Mouse (Mus musculus): ENCODE measurements around the gene Zfp646. TPM values are rescaled to one million over a fixed set of nuclear protein-coding genes. Genes with fewer than 3 reads are reported as not detected.
"Not testable (repeated sequence)": the region's sequence is repeated elsewhere in the genome, so short reads cannot be mapped to it uniquely, and the experiment has no call there.

The Zfp646 gene
- 46.8 and 58.5 TPM in 2 replicates for total RNA-seq (2014; fragmentation: Nextera tagmentation)
- 42.1 and 45.0 TPM in 2 replicates for total RNA-seq (2017)
- polyA plus RNA-seq (2012) = 27.9 and 36.7 TPM in 2 replicates

GRCm38 (mm10) chr7:127876041-127876466, at the start of gene Zfp646:
Gene Zfp646, plus strand, starts transcription at chr7:127876221.
- no peaks in the 10 kb centered on the region for H3K27me3 ChIP-seq (ENCODE audit: insufficient read depth, low read length)
- DNase-seq (ENCODE audit: low spot score) (peak; percentile 92), ATAC-seq (ENCODE audit: extremely low read depth, insufficient number of reproducible peaks, low FRiP score, poor library complexity, severe bottlenecking) (no peak)
- TF ChIP-seq GATA2 (IDR thresholded peaks at IDR 0.05; ENCODE audit: borderline replicate concordance, low read depth, low read length) (no peak), TAL1 (conservative IDR thresholded peaks at IDR 0.05; ENCODE audit: low read depth, low read length) (no peak), GATA1 (IDR thresholded peaks at IDR 0.05; ENCODE audit: borderline replicate concordance, low read length) (no peak), POLR2AphosphoS5 (IDR thresholded peaks at IDR 0.05; ENCODE audit: insufficient replicate concordance, low read depth, low read length) (no peak), CTCF (IDR thresholded peaks at IDR 0.05; ENCODE audit: low read depth, low read length) (no peak)
- H3K4me1 ChIP-seq (ENCODE audit: insufficient read depth, low read depth, low read length) = peaks cover 68% of the 10 kb centered on the region
- H3K36me3 ChIP-seq (replicated peaks) = peaks cover 63% of the 10 kb centered on the region
- H3K4me3 ChIP-seq (ENCODE audit: low read depth, low read length) = peak within 1 kb of the TSS; percentile 92
- peaks cover 28% of the 10 kb centered on the region for H3K9me3 ChIP-seq (replicated peaks)

- Histone ChIP-seq H3K9me3 (replicated peaks) (no peaks in the 10 kb centered on the region), H3K36me3 (replicated peaks) (no peaks in the 10 kb centered on the region), H3K27me3 (ENCODE audit: insufficient read depth, low read length) (peaks cover 10% of the 10 kb centered on the region), H3K4me1 (ENCODE audit: insufficient read depth, low read depth, low read length) (no peaks in the 10 kb centered on the region), H3K4me3 (ENCODE audit: low read depth, low read length) (no peak overlapping the region)
- ATAC-seq (ENCODE audit: extremely low read depth, insufficient number of reproducible peaks, low FRiP score, poor library complexity, severe bottlenecking) (no peak), DNase-seq (ENCODE audit: low spot score) (no peak)
- TF ChIP-seq POLR2AphosphoS5 (IDR thresholded peaks at IDR 0.05; ENCODE audit: insufficient replicate concordance, low read depth, low read length) (no peak), CTCF (IDR thresholded peaks at IDR 0.05; ENCODE audit: low read depth, low read length) (no peak), GATA1 (IDR thresholded peaks at IDR 0.05; ENCODE audit: borderline replicate concordance, low read length) (no peak), GATA2 (IDR thresholded peaks at IDR 0.05; ENCODE audit: borderline replicate concordance, low read depth, low read length) (no peak), TAL1 (conservative IDR thresholded peaks at IDR 0.05; ENCODE audit: low read depth, low read length) (no peak)
Observed at GRCm38 (mm10) chr7:127835550-127835949, 40.5 kb upstream of the Zfp646 start.

GRCm38 (mm10) chr7:127837473-127837872, 38.5 kb upstream of the Zfp646 start:
- no peak for ATAC-seq (ENCODE audit: extremely low read depth, insufficient number of reproducible peaks, low FRiP score, poor library complexity, severe bottlenecking)
- no peak for TF ChIP-seq CTCF (IDR thresholded peaks at IDR 0.05; ENCODE audit: low read depth, low read length)
- TF ChIP-seq GATA1 (IDR thresholded peaks at IDR 0.05; ENCODE audit: borderline replicate concordance, low read length) = no peak
- TF ChIP-seq TAL1 (conservative IDR thresholded peaks at IDR 0.05; ENCODE audit: low read depth, low read length) = no peak
- TF ChIP-seq GATA2 (IDR thresholded peaks at IDR 0.05; ENCODE audit: borderline replicate concordance, low read depth, low read length) = no peak
- TF ChIP-seq POLR2AphosphoS5 (IDR thresholded peaks at IDR 0.05; ENCODE audit: insufficient replicate concordance, low read depth, low read length) = no peak

GRCm38 (mm10) chr7:127837878-127838277, 38.1 kb upstream of the Zfp646 start:
- H3K4me1 ChIP-seq (ENCODE audit: insufficient read depth, low read depth, low read length) = peaks cover 18% of the 10 kb centered on the region
- DNase-seq (ENCODE audit: low spot score); H3K27me3 ChIP-seq (ENCODE audit: insufficient read depth, low read length); H3K36me3 ChIP-seq (replicated peaks); H3K9me3 ChIP-seq (replicated peaks); H3K4me3 ChIP-seq (ENCODE audit: low read depth, low read length); ATAC-seq (ENCODE audit: extremely low read depth, insufficient number of reproducible peaks, low FRiP score, poor library complexity, severe bottlenecking): not testable (repeated sequence)

More at GRCm38 (mm10) chr7:127837473-127837872, 38.5 kb upstream of the Zfp646 start:
- H3K4me1 ChIP-seq (ENCODE audit: insufficient read depth, low read depth, low read length) = peaks cover 15% of the 10 kb centered on the region
- peaks cover 3% of the 10 kb centered on the region; the same call in 1 of the 2 replicates for H3K9me3 ChIP-seq (replicated peaks)
- H3K27me3 ChIP-seq (ENCODE audit: insufficient read depth, low read length) = peaks cover 8% of the 10 kb centered on the region; the same call in 1 of the 2 replicates
- no peaks in the 10 kb centered on the region for H3K36me3 ChIP-seq (replicated peaks)
- H3K4me3 ChIP-seq (ENCODE audit: low read depth, low read length) = no peak overlapping the region
- no peak for DNase-seq (ENCODE audit: low spot score)

- DNase-seq (ENCODE audit: low spot score); H3K9me3 ChIP-seq (replicated peaks); H3K4me3 ChIP-seq (ENCODE audit: low read depth, low read length); H3K27me3 ChIP-seq (ENCODE audit: insufficient read depth, low read length); ATAC-seq (ENCODE audit: extremely low read depth, insufficient number of reproducible peaks, low FRiP score, poor library complexity, severe bottlenecking): not testable (repeated sequence)
- Histone ChIP-seq H3K4me1 (ENCODE audit: insufficient read depth, low read depth, low read length) (peaks cover 23% of the 10 kb centered on the region), H3K36me3 (replicated peaks) (peaks cover 21% of the 10 kb centered on the region)
Observed at GRCm38 (mm10) chr7:127840031-127840430, 36.0 kb upstream of the Zfp646 start.

- peak overlapping the region; percentile 85; the same call in 1 of the 2 replicates for H3K4me3 ChIP-seq (ENCODE audit: low read depth, low read length)
- TF ChIP-seq POLR2AphosphoS5 (IDR thresholded peaks at IDR 0.05; ENCODE audit: insufficient replicate concordance, low read depth, low read length) = no peak
- TF ChIP-seq TAL1 (conservative IDR thresholded peaks at IDR 0.05; ENCODE audit: low read depth, low read length) = no peak
- TF ChIP-seq CTCF (IDR thresholded peaks at IDR 0.05; ENCODE audit: low read depth, low read length) = no peak
- TF ChIP-seq GATA1 (IDR thresholded peaks at IDR 0.05; ENCODE audit: borderline replicate concordance, low read length) = no peak
- TF ChIP-seq GATA2 (IDR thresholded peaks at IDR 0.05; ENCODE audit: borderline replicate concordance, low read depth, low read length) = no peak
- H3K27me3 ChIP-seq (ENCODE audit: insufficient read depth, low read length) = peaks cover 3% of the 10 kb centered on the region; the same call in 1 of the 2 replicates
- H3K36me3 ChIP-seq (replicated peaks) = peaks cover 28% of the 10 kb centered on the region
- ATAC-seq (ENCODE audit: extremely low read depth, insufficient number of reproducible peaks, low FRiP score, poor library complexity, severe bottlenecking) (no peak), DNase-seq (ENCODE audit: low spot score) (no peak)
- H3K4me1 ChIP-seq (ENCODE audit: insufficient read depth, low read depth, low read length) = peaks cover 23% of the 10 kb centered on the region
- peaks cover 3% of the 10 kb centered on the region; the same call in 1 of the 2 replicates for H3K9me3 ChIP-seq (replicated peaks)
Observed at GRCm38 (mm10) chr7:127840886-127841285, 35.1 kb upstream of the Zfp646 start.

Data from G1E (cell line).